Mouse (Mus musculus) liver, postnatal 0 days (tissue): ENCODE measurements around the gene Gsx1.

ENCODE experiments used
- CTCF ChIP-seq: sonication (generic); IDR thresholded peaks from 2 replicates; pipeline ENCODE4 v1.5.1; 2016; ENCODE audit warnings: antibody characterized with exemption, low read depth
- EP300 ChIP-seq: IDR thresholded peaks from 2 replicates; pipeline ENCODE4 v1.6.1; 2016; ENCODE audit warnings: antibody characterized with exemption, low read depth, mild to moderate bottlenecking

- TF ChIP-seq CTCF (no peak), EP300 (no peak)
These were observed 4.1 kb downstream of the Gsx1 start for GRCm38 (mm10) chr5:147192576-147192960.
